Mouse (Mus musculus): ENCODE measurements around the gene Tgfbr3l. TPM values are rescaled to one million over a fixed set of nuclear protein-coding genes. Genes with fewer than 3 reads are reported as not detected.
A peak's percentile ranks its signal among the peaks of the same experiment; 100 is the strongest.

Tgfbr3l gene
- total RNA-seq, 1 experiment from 2014 or later = 0.95 TPM

DNA sequence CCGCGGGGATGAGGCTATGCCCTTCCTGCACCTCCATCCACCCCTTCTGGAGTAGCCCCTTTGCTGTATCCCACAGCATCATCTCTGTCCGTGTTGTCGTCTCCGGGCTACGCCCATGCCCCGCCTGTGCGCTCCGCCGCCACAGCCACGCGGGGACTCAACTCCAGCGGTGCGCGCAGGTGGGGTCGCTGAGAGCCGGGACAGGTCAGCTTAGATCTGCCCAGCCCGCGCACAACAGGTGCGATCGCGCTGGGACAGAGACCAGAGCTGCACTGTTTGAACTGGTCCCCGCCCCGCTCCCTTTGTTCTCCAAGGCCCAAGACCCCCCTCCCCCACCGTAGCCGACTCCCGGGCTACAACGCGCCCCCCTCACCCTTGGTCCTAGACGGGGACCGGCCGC, 10.7 kb downstream of the Tgfbr3l start:
- no peak for ATAC-seq (replicated peaks; ENCODE audit: insufficient number of reproducible peaks, low FRiP score, low TSS enrichment, poor library complexity, severe bottlenecking)

GRCm38 (mm10) chr8:4259125-4259804, 11.3 kb downstream of the Tgfbr3l start, which contains the start of gene Ctxn1:
Ctxn1 (minus strand) TSS chr8:4259274.
- peak; percentile 79 for ATAC-seq (replicated peaks; ENCODE audit: insufficient number of reproducible peaks, low FRiP score, low TSS enrichment, poor library complexity, severe bottlenecking)

DNA sequence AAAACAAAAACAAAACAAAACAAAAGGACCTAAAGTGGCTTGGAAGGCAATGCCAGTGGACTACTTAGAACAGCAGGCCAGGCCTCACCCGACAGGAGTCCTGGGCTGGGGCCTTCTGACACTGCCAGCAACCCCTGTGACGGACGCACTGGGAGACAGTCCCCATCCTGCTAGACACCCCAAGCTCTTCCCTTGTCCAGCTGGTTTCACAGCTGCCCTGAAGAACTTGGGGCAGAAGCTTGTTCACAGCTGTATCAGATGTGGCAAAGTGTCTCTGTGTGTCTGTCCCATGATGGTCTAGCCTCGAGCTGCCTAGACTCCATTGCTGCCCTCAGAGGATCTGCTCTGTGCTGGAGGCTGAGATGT, 11.8 kb downstream of the Tgfbr3l start:
- no peak for ATAC-seq (replicated peaks; ENCODE audit: insufficient number of reproducible peaks, low FRiP score, low TSS enrichment, poor library complexity, severe bottlenecking)

DNA sequence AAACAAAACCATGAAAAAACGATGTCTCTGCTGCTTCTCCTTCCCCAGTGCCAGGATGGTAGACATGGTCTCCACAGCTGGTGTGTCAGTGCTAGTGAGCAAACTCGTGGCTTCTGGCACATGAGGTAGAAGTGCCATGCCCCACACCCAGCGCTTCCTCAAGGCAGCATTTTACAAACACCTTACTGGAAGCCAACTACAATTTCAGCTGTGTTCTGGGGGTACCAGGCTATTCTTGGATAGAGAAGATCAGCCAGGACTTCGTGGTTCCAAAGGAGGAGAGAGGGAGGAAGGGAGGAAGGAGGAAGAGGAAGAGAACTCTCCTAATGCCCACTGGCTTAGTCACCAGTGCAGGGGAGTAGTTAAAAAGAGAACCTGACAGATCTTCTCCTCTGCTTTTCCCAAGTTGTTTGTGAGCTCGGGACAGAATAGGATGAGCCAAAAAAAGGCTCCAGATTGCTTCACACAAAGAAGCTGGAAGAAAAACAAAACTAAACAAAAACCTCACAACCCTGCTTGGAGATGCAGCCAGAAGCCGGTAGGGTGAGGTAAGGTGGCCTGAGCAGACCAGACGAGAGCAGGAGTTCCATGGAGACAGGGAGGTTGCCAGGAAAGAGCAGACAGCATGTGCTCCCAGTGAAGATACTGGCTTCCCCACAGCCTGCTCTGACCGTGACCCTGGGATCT, 15.2 kb downstream of the Tgfbr3l start:
- no peak for ATAC-seq (replicated peaks; ENCODE audit: insufficient number of reproducible peaks, low FRiP score, low TSS enrichment, poor library complexity, severe bottlenecking)

GRCm38 (mm10) chr8:4265160-4265914, 17.3 kb downstream of the Tgfbr3l start:
- ATAC-seq (replicated peaks; ENCODE audit: insufficient number of reproducible peaks, low FRiP score, low TSS enrichment, poor library complexity, severe bottlenecking) = no peak

DNA sequence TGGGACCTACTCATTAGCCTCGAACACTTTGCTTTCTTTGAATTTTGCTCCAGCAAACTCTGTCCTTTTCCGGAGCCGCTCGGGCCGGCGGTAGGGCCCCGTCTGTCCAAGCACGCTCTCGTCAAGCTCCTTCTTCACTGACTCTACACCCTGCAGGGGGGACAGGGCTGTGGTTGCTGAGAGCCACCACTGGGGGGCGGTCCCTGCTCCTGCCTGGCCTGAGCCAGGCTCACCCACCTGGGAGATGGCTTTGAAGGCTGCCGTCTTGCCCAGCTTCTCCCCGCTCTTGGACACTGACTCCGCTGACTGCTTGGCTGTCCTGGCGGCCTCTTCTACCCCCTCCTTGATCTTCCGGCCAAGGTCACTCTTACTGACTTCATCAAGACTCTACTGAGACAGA, 19.6 kb downstream of the Tgfbr3l start:
- no peak for ATAC-seq (replicated peaks; ENCODE audit: insufficient number of reproducible peaks, low FRiP score, low TSS enrichment, poor library complexity, severe bottlenecking)

DNA sequence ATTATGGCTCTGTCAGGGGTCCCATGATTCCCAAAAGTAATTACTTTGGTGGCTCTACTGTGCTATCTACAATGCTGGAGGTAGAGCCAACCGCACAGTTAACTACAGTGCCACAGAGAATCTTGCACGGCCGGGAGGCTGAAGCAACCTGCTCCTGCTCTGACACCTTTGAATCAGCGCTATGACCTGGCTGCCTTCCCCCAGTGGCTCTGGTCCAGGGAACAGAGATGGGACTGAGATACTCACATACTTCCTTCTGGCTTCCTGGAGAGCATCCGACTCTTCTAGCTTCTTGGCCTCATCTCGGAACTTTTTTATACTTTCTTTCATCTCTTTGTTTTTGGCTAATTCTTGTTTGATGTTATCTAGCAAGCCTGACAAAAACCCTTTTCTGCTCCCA, 21.6 kb downstream of the Tgfbr3l start:
- no peak for ATAC-seq (replicated peaks; ENCODE audit: insufficient number of reproducible peaks, low FRiP score, low TSS enrichment, poor library complexity, severe bottlenecking)

DNA sequence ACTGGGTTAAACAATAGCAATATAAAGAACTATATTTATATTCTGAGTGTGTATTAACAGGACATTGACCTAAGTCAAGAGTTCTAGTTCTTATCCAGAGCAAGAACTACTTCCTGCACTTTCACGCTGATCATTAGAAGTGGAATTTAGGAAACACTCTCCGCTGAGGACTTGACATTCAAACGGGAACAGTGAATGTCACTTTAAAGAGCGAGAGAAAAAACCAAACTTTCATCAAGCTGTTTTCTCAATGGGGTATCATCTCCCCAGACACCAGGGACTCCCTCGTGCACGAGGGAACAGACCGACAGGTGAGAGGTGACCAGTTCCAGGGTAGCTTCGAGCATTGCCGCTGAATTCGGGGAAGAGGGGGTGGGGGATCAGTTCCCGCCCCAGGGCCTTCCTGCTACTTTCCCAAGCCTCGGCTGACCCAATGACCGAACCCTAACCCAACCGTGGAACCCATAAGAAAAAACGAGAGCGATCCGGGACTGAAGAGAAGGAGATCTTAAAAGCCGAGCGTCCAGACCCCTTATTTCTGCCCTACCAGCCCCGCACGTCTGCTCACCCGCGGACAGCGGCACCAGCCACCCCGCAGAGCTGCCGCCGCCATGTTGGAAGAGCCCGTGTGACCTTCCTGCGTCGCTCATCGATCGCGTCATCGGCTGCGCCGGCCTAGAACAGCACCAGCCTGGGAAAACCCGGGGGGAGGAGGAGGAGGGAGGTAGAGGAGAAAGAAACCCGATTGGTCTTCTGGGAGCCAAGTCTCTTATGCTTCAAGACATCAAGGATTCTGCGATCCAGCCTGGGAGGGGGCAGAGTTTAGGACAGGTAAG, 27.5 kb downstream of the Tgfbr3l start, which contains the start of gene Timm44:
Gene Timm44 (minus strand): TSS at position 639 of the 836 bp plus-strand sequence.
- peak; percentile 98 for ATAC-seq (replicated peaks; ENCODE audit: insufficient number of reproducible peaks, low FRiP score, low TSS enrichment, poor library complexity, severe bottlenecking)

- no peak for ATAC-seq (replicated peaks; ENCODE audit: insufficient number of reproducible peaks, low FRiP score, low TSS enrichment, poor library complexity, severe bottlenecking)
Observed at GRCm38 (mm10) chr8:4276111-4276465, 28.1 kb downstream of the Tgfbr3l start.

DNA sequence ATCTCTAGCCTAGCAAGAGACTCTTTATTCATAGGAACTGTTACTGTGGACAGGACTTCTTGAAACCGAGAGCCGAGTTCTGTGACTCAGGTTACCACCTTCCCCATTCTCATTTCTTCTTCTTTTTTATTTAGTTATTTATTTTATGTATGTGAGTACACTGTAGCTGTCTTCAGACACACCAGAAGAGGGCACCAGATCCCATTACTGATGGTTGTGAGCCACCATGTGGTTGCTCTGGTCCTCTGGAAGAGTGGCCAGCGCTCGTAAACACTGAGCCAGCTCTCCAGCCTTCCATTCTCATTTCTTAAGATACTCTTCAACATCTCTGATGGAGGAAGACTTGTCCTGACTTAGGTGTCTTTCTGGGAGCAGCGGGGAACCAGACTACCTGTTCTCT, 44.7 kb downstream of the Tgfbr3l start:
- ATAC-seq (replicated peaks; ENCODE audit: insufficient number of reproducible peaks, low FRiP score, low TSS enrichment, poor library complexity, severe bottlenecking) = no peak

DNA sequence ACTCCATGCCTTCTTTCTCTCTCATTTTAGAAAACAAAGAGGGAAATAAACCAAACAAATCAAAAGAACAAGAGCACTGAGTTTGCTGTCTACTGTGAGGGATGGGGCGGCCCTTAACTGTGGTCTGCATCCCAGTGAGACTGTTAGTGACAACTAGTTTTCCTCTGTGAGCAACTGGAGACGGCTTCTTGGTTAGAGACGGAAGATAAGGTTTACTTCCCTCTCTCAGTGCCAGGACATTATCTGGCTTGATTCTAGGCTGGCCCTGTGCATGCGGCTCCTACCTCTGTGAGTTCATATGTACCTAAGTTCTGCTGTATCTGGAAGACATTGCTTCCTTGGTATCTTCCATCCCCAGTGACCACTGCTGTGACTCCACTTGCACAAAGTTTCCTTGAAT, 49.8 kb downstream of the Tgfbr3l start:
- no peak for ATAC-seq (replicated peaks; ENCODE audit: insufficient number of reproducible peaks, low FRiP score, low TSS enrichment, poor library complexity, severe bottlenecking)

Other genes with a start within 250 kb of the Tgfbr3l start
- gene Cd209f, start 142.4 kb upstream of the Tgfbr3l start, total RNA-seq (2017) = not detected in 3 replicates
- gene Cd209g, start 114.1 kb upstream of the Tgfbr3l start, total RNA-seq (2017) = not detected in 3 replicates
- gene Evi5l, start 81.6 kb upstream of the Tgfbr3l start, total RNA-seq (2017) = 3.0 to 14.6 TPM (median 7.6 TPM) in 3 replicates
- 0.19 TPM in 1 of 3 replicates, not detected in the others for gene Prr36, start 30.8 kb upstream of the Tgfbr3l start, total RNA-seq (2017)
- 0.11 to 0.19 TPM in 2 of 3 replicates, not detected in the other for gene Lrrc8e, start 21.4 kb upstream of the Tgfbr3l start, total RNA-seq (2017)
- gene Map2k7, start 9.5 kb upstream of the Tgfbr3l start, total RNA-seq (2017) = 42.6 to 60.0 TPM (median 43.3 TPM) in 3 replicates
- gene Gm49320, start 9.3 kb upstream of the Tgfbr3l start, total RNA-seq (2017) = not detected in 3 replicates
- 4.6 to 7.5 TPM (median 6.2 TPM) in 3 replicates for gene Snapc2, start 4.9 kb downstream of the Tgfbr3l start, total RNA-seq (2017)
- 0.29 to 1.5 TPM in 2 of 3 replicates, not detected in the other for gene Ctxn1, start 11.1 kb downstream of the Tgfbr3l start, total RNA-seq (2017)
- 55.0 to 89.8 TPM (median 63.5 TPM) in 3 replicates for gene Timm44, start 27.7 kb downstream of the Tgfbr3l start, total RNA-seq (2017)
- 9.8 to 27.9 TPM (median 17.7 TPM) in 3 replicates for gene Ccl25, start 77.0 kb downstream of the Tgfbr3l start, total RNA-seq (2017)
- 44.2 to 65.5 TPM (median 46.9 TPM) in 3 replicates for gene Elavl1, start 77.2 kb downstream of the Tgfbr3l start, total RNA-seq (2017)
- 7.1 to 13.9 TPM (median 10.2 TPM) in 3 replicates for gene Cers4, start 244.8 kb downstream of the Tgfbr3l start, total RNA-seq (2017)

All from monocyte, adult 5-6 weeks (primary cell).